Mouse (Mus musculus) c-Kit-positive CD71-positive TER-119-negative erythroid progenitor cells, embryonic 14.5 days (primary cell): ENCODE data around the gene Cdk14.
"Not testable (repeated sequence)": the region's sequence is repeated elsewhere in the genome, so short reads cannot be mapped to it uniquely, and the experiment has no call there.

Experiments used
- DNase-seq: peaks from one replicate; pipeline ENCODE4 v3.0.0-alpha.2; 2013; ENCODE audit warnings: low read depth

Gene Cdk14

GRCm38 (mm10) chr5:4986181-4986580 is 433.9 kb downstream of the Cdk14 start:
- no peak for DNase-seq

GRCm38 (mm10) chr5:4979551-4979950 is 440.6 kb downstream of the Cdk14 start:
- DNase-seq: no peak

DNA sequence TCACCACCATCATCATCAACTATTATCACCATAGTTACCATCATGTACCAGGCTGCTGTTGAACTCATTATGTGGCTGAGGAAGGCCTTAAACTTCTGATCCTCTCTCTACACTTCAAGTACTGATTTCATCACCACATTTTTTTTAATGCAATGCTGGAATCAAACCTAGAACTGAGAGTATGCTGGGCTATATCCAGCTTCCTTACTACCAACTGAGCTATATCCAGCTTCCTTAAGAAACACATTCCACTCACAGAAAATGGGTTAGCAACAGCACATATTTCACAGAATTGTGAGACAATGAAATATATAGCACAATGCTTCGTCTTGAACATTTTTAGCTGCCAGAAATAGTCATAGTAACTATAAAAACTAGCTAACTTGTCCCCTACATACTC is 446.7 kb downstream of the Cdk14 start:
- no peak for DNase-seq

DNA sequence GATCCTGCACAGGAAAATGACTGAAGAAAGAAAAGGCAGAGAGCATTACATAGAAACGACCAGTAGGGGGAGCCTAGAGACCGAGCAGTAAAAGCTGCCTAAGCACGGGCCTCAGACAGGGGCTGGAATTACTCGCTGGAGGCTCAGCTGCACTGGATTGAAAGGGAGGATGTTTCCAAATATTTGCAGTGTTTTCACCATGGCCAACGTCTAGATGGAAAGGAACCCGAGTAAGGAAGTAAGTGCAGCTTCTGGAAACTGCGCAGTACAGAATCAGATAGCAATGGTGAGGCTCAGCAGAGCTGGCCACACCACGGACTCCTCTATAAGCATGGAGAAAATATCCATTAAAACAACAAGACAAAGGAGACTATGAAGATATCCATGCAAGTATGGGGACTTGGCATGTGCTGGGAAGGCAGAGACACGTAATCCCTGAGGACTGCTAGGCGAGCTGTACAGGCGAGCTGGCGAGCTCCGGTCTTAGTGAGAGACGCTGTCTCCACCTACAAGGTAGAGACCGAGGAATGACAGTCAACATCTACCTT is 458.0 kb downstream of the Cdk14 start:
- DNase-seq: peak; percentile 38

DNA sequence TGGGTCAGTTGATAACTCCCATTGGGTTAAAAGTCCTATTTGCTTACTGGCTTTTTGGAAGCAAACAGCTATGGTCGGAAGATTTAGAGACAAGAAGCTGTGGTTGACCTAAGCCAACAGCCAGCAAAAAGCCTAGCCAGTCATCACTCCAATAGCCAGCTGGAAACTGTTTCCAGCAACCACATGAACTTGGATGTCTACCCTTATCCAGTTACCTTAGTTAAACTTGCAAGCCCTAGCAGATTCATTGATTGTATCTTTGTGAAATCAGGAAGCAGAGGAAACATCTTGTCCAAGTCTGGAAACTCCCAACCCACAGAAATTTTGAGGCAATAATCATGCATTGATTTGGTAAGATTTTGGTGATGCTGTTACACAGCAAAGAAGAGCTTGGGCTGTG is 458.5 kb downstream of the Cdk14 start:
- no peak for DNase-seq

GRCm38 (mm10) chr5:4959446-4959845 is 460.7 kb downstream of the Cdk14 start:
- no peak for DNase-seq

DNA sequence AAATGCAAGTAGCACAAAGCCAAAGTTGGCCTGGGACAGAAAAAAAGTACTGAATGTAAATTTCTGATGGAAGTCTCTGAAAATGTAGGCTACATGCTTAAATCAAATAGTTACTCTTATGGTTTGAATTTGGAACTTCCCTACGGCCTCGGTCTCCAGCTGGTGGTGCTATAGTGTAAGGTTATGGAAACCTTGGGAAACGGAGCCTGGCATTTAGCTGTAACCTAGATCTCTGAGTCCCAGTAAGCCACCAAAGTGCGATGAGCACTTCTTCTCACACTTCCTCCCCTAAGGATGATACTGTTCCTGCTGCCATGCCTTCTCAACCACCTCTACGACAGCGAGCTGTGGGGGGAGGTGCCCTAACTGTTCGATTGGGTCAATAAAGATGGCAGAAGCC is 464.1 kb downstream of the Cdk14 start:
- DNase-seq: no peak

GRCm38 (mm10) chr5:4955392-4955791 is 464.7 kb downstream of the Cdk14 start:
- DNase-seq: no peak

DNA sequence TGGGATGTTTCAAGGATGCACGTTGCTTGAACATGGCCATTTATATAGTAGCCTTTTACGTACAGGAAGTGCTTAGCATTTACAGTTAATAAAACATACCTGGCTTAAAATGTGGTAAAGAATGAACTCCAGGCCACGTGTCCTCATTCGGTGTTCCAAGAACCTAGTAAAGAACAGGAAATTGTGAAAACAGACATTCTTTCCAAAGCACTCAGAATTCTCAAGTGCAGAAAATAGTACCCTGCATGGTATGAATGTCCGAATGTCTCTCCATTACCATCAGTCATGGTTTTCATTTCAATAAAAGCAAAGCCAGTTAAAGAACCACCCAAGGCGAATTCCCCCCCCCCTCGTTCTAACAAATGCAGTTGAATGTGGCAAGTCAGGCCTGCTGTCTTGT is 470.7 kb downstream of the Cdk14 start:
- DNase-seq: no peak

GRCm38 (mm10) chr5:4948090-4948954 is 471.8 kb downstream of the Cdk14 start:
- DNase-seq: peak; percentile 7

DNA sequence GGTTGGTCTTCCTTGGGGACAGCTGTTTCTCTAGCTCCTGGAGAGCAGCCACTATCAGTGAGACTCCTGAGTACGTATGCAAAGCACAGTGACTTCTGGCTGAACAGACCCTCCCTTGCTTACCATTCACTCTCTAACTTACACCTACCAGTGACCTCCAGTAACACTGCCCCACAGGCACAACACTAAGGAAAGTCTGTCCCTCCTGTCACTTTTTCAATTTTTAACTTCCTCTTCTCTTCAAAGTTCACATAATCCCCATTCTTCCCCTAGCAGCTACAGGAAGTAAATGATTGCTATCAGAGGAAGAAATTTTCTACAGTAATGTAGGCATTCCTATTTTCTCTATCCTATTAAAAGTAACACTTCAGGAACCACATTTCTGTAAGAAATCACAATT is 485.0 kb downstream of the Cdk14 start:
- no peak for DNase-seq

- no peak for DNase-seq
Measured at GRCm38 (mm10) chr5:4934491-4934890, 485.6 kb downstream of the Cdk14 start.

DNA sequence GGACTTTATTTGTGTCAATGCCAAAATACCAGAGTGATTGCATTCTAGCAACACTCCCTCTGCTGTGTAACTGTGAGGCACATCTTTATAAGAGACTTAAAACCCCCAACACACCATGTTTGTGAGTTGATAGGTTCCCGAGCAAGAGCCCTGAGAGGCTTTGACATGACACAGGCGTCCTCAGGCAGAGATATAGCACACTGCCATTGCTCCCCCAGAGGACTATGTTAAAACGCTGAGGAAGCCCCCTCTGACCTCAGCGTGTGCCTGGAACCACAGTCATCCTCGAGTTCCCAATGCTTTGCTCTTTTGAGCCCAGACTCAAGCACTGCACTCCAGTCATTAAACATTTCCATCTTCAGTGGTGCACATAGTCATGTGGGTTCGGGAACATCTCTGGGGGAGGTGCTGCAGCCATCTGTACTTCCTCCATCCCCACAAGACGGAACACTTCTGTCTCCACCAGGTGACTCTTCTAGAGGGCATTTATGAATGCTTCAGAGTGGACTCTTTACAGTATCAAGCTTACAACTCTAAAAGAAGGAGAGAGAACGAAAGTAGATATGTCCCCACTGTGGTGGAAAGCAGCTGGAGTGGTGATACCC is 488.5 kb downstream of the Cdk14 start:
- DNase-seq: no peak

DNA sequence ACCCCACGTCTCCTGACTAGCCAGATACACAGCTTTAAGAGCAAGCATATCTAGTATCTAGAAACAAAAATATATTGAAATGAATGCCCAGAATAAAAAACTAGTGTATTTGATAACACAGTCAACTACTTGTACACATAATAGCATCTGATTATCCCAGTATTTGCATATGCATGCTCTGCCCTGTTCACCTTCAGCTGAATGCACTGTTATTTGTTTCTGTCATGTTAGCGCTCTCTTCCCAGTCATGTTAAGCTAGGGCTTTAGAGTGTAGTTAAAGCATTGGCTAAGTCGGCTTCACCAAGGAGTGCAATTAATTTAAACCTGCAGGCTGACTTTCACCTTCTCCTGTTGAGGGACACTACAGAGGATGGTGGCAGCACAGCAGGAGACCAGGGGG is 490.5 kb downstream of the Cdk14 start:
- no peak for DNase-seq

GRCm38 (mm10) chr5:4924866-4925265 is 495.2 kb downstream of the Cdk14 start:
- no peak for DNase-seq

DNA sequence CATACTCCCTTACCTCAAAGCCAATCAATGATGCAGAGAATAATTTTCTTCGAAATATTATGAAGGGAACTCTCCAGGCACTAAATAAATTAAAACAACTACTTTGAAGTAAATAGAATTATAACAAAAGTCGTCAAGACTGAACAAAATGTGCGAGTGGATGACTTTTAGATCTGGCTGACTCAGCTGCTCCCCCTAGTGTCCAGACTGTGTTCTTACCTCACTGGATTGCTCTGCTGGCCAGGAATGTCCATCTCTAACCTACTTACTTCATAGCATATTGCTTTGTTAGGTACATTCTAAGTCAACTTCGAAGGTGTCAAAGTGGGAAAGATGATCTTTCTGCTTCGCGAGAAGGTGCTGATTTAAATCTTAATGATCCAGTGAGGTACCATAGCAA is 501.7 kb downstream of the Cdk14 start:
- peak; percentile 25 for DNase-seq

DNA sequence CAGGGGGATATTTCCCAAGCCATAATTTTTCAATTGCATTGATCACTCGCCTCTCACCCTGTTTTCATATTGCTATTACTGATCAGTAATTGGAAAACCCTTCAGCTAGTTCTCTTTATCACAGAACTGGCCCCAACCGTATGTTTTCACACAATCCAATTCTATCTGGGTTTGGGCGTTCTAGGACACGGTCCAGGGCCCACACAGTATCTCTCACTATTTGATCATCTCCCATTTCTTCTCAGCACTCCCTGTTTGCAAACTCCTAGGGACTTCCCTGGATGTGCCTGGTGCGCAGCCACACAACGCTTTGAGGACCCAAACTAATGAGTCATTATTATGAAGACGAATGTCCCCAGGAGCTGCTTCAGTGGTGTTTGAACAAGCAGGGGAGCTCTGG is 502.4 kb downstream of the Cdk14 start:
- no peak for DNase-seq

GRCm38 (mm10) chr5:4917274-4917673 is 502.8 kb downstream of the Cdk14 start:
- DNase-seq: no peak

DNA sequence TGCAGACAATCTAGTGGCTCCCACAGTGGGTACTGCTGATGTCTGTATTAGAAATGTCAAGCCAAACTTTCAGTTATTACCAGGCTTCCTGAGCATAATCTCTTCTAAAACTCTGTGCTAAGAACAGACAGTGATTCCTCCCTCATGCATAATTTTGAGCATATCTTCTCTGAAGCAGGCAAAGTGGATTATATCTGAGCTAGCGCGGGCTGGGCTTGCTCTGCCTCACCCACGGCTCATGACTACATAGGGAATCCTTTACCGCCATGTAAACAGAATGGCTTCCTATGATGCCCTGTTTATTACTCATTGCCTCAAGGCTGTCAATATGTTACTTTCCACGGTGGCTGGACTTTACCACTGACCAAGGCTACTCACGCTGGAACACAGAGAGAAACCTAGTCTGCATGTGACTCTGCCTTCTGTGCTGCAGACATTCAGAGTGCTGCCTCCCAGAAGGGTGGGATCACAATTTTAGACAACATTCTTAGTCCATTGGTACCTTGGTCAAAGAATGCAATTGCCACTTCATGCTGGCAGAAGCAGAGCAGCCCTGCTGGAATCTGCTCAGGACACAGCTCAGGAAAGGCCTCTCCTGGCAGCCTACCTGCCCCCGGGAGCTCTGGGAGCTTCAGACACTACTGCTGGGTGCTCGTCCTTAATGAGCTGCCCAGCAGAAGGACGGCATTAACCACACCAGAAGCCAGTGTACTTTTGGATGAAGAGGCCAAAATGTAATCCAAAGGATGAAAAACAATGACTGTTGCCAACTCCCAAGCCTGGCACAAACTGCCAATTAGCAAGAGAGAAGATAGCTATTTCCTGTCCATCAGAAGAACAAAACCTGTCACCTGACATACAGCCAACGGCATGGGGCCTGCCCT is 503.5 kb downstream of the Cdk14 start:
- no peak for DNase-seq

- not testable (repeated sequence) for DNase-seq
Measured at GRCm38 (mm10) chr5:4904911-4905310, 515.2 kb downstream of the Cdk14 start.

- no peak for DNase-seq
Measured at GRCm38 (mm10) chr5:4898241-4898640, 521.9 kb downstream of the Cdk14 start.

- no peak for DNase-seq
Measured at GRCm38 (mm10) chr5:4894988-4895387, 525.1 kb downstream of the Cdk14 start.

DNA sequence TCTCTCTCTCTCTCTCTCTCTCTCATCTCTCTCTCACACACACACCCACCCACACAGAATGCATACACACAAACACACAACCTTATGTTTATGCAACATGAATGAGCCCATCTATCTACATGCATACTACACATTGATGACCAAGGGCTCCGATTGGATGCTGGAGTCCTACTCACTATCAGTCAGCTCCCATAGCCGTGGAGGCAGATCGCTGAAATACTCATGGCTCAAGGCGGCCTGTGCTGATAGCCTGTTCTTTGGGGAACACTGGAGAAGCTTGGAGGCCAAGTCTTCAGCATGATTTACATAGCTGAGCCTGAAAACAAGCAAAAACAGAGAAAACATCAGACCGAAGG is 526.3 kb downstream of the Cdk14 start:
- no peak for DNase-seq
